Comparison of ENCODE assay signal across 20 mouse cellular contexts in genomic region chr5:133754180-133754579, GRCm38 (mm10).
A peak's percentile ranks its signal among the peaks of the same experiment; 100 is the strongest.
DNase-seq lines count a peak whose midpoint lies in the region; ATAC-seq lines count a peak whose summit lies in the region.
"Had no signal": no experiment of that assay in that cellular context is flagged by ENCODE, and none has a peak within 500 bp of the region (broad histone marks: within the 10 kb centered on the region; RNA-seq: fewer than 3 reads in every experiment).

No protein-coding gene starts in this region.

- H3K4me3 ChIP-seq in forebrain, embryonic 14.5 days (ENCODE audit: low read depth, low read length) = no peak overlapping the region
- H3K4me3 ChIP-seq: embryonic facial prominence, embryonic 12.5 days; hindbrain, embryonic 10.5 days; left cerebral cortex, adult 2 months; midbrain, embryonic 10.5 days; stomach, embryonic 15.5 days had no signal

- DNase-seq in embryo, embryonic 11 days = peak; percentile 8
- DNase-seq in embryo, embryonic 9.5 days (ENCODE audit: extremely low spot score) = no peak
- DNase-seq in lung, postnatal 10 days = peak; percentile 6
- DNase-seq in lung, postnatal 25 days (ENCODE audit: low spot score) = no peak
- DNase-seq in ES-CJ7 (ENCODE audit: low read depth, low spot score) = peak; percentile 32
- DNase-seq in forebrain, embryonic 14.5 days (ENCODE audit: low spot score) = peak; percentile 51
- DNase-seq in kidney, adult 11 months = no peak
- DNase-seq: adrenal gland, adult 2 months; gastrocnemius, postnatal 25 days; kidney, adult 9 months; kidney, postnatal 25 days; liver; lung, postnatal 36 days; thymus, adult 18-20 months had no signal

- H3K9ac ChIP-seq in forebrain, embryonic 14.5 days (ENCODE audit: low read length) = no peak overlapping the region
- H3K9ac ChIP-seq: embryonic facial prominence, embryonic 12.5 days; stomach, embryonic 15.5 days had no signal

- 14% methylated on average over 7 of the region's 7 CpGs for WGBS in forebrain, embryonic 14.5 days

- H3K27me3 ChIP-seq in forebrain, embryonic 14.5 days (replicated peaks; ENCODE audit: control insufficient read depth, insufficient read depth, low read length) = no peaks in the 10 kb centered on the region
- H3K27me3 ChIP-seq: CH12.LX; embryonic facial prominence, embryonic 12.5 days; stomach, embryonic 15.5 days had no signal

- no peaks in the 10 kb centered on the region for H3K36me3 ChIP-seq in forebrain, embryonic 14.5 days (ENCODE audit: control insufficient read depth, insufficient read depth, low read length)
- H3K36me3 ChIP-seq: embryonic facial prominence, embryonic 12.5 days; hindbrain, embryonic 10.5 days; midbrain, embryonic 10.5 days; stomach, embryonic 15.5 days had no signal

- no peak; the same call in 1 of the 2 replicates for ATAC-seq in forebrain, embryonic 14.5 days

- no peaks in the 10 kb centered on the region for H3K9me3 ChIP-seq in forebrain, embryonic 14.5 days (replicated peaks; ENCODE audit: control insufficient read depth, low read length)
- H3K9me3 ChIP-seq: embryonic facial prominence, embryonic 12.5 days; hindbrain, embryonic 10.5 days; midbrain, embryonic 10.5 days; stomach, embryonic 15.5 days had no signal

- no peak overlapping the region for H3K4me2 ChIP-seq in forebrain, embryonic 14.5 days (ENCODE audit: low read length)
- H3K4me2 ChIP-seq: embryonic facial prominence, embryonic 12.5 days; stomach, embryonic 15.5 days had no signal

- H3K27ac ChIP-seq in forebrain, embryonic 14.5 days (ENCODE audit: low read depth, low read length) = peak overlapping the region; percentile 70; the same call in 1 of the 2 replicates
- H3K27ac ChIP-seq: embryonic facial prominence, embryonic 12.5 days; left cerebral cortex, adult 2 months; stomach, embryonic 15.5 days had no signal

- peaks cover 7% of the 10 kb centered on the region; the same call in 1 of the 2 replicates for H3K4me1 ChIP-seq in forebrain, embryonic 14.5 days (ENCODE audit: control insufficient read depth, insufficient read depth, low read length)
- H3K4me1 ChIP-seq: stomach, embryonic 15.5 days had no signal

Comparison
In these comparisons a context has a peak if more than half of its experiments do, and no peak if none do; other contexts are left out.
1. DNase-seq: peak in embryo, embryonic 11 days (single experiment), lung, postnatal 10 days (single experiment), ES-CJ7 (single experiment) and forebrain, embryonic 14.5 days (single experiment); none in embryo, embryonic 9.5 days (single experiment), lung, postnatal 25 days (single experiment) and kidney, adult 11 months (single experiment).